Mouse (Mus musculus) testis, adult 2 months (tissue): ENCODE data around the gene Tbc1d10a. TPM values are rescaled to one million over a fixed set of nuclear protein-coding genes. Genes with fewer than 3 reads are reported as not detected.

Source experiments
- H3K27ac ChIP-seq: fragments of 200-500 bp; 2 replicates; pipeline ENCODE4 v1.5.1; 2012; ENCODE audit warnings: low read depth, low read length; ENCODE audit not compliant: control insufficient read depth, insufficient read depth
- H3K27me3 ChIP-seq: fragments of 200-500 bp; 2 replicates; pipeline ENCODE4 v1.6.1; 2012; ENCODE audit warnings: mild to moderate bottlenecking, low read length, moderate library complexity; ENCODE audit not compliant: control insufficient read depth, insufficient read depth
- H3K36me3 ChIP-seq: fragments of 200-500 bp; 2 replicates; pipeline ENCODE4 v1.6.1; 2012; ENCODE audit warnings: mild to moderate bottlenecking, low read length; ENCODE audit not compliant: control insufficient read depth, insufficient read depth
- H3K4me1 ChIP-seq: fragments of 200-500 bp; 2 replicates; pipeline ENCODE4 v1.6.1; 2012; ENCODE audit warnings: low read length; ENCODE audit not compliant: control insufficient read depth, insufficient read depth
- H3K4me3 ChIP-seq: fragments of 200-500 bp; 2 replicates; pipeline ENCODE4 v1.5.1; 2012; ENCODE audit warnings: low read depth, mild to moderate bottlenecking, low read length, moderate library complexity, mixed read lengths; ENCODE audit not compliant: control insufficient read depth
- CTCF ChIP-seq: fragments of 200-500 bp; IDR thresholded peaks from 2 replicates; pipeline ENCODE4 v1.5.1; 2012; ENCODE audit warnings: low read depth, mild to moderate bottlenecking, inconsistent platforms, low read length, moderate library complexity; ENCODE audit not compliant: control insufficient read depth, insufficient read depth, insufficient replicate concordance
- POLR2A ChIP-seq: fragments of 200-500 bp; IDR thresholded peaks from 2 replicates; pipeline ENCODE4 v1.6.1; 2012; ENCODE audit warnings: low read depth, mild to moderate bottlenecking, inconsistent platforms, low read length, moderate library complexity; ENCODE audit not compliant: control insufficient read depth
- polyA plus RNA-seq: library from polyadenylated mRNA; depleted of rRNA; stranded (reverse); fragments of >200 nt; gene quantifications from 2 replicates; pipeline ENCODE4 v1.2.3, GENCODE M21; 2012

Gene Tbc1d10a
- polyA plus RNA-seq, 1 experiment: 40.6 TPM

DNA sequence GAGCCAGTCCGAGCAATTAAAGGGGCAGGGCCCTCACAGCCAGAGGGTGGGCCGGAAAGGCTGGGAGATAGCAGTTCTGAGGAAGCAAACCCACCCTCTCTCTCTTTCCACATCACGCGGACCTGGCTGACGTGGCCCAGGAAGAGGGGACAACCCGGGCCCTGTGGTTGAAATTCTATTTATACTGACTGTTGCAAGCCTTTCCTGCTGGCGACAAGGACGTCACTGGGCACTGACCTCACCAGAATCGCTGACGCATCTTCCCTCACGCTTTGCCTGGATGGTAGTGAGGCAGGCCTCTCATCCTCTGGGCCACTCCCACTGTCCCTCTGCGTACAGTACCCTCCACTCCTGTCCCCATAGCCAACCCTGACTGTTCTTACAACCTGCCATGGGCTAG lies 46.1 kb downstream of the Tbc1d10a start:
- TF ChIP-seq CTCF (no peak), POLR2A (no peak)

DNA sequence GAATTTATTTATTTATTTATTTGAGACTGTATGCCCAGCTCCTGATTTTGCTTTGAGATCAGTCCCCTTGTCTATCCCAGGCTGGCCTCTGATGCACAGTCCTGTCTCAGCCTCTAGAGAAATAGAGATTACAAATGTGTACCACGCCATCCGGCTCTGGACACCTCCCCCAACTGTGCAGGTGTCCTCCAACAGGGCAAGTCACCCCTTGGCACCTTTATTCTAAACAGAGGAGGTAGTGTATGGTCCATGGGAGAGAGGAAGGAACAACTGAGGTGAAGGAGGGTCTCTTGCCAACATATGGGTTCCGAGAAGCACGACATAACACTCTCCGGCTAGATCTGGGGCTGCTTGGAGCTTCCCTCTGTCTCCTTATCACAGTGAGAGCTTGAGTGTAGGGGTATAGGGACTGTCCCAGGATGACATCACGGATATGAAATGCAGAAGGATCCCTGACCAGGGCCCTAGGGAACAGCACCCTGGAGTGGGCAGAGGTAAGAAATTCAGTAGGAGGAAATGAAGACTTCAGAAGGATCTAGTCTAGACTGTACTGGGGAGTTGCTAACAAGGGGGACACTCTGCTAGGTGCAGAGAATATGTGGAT lies 48.6 kb downstream of the Tbc1d10a start:
- TF ChIP-seq CTCF: no peak
- TF ChIP-seq POLR2A: no peak
- no peak overlapping the region for H3K27ac ChIP-seq
- H3K4me3 ChIP-seq: no peak overlapping the region
- H3K4me1 ChIP-seq: peaks cover 6% of the 10 kb centered on the region
- H3K27me3 ChIP-seq: no peaks in the 10 kb centered on the region
- no peaks in the 10 kb centered on the region for H3K36me3 ChIP-seq

More for the DNA sequence above, 46.1 kb downstream of the Tbc1d10a start:
- Histone ChIP-seq H3K27ac (no peak overlapping the region), H3K4me1 (peaks cover 8% of the 10 kb centered on the region), H3K27me3 (no peaks in the 10 kb centered on the region), H3K4me3 (no peak overlapping the region), H3K36me3 (no peaks in the 10 kb centered on the region)

DNA sequence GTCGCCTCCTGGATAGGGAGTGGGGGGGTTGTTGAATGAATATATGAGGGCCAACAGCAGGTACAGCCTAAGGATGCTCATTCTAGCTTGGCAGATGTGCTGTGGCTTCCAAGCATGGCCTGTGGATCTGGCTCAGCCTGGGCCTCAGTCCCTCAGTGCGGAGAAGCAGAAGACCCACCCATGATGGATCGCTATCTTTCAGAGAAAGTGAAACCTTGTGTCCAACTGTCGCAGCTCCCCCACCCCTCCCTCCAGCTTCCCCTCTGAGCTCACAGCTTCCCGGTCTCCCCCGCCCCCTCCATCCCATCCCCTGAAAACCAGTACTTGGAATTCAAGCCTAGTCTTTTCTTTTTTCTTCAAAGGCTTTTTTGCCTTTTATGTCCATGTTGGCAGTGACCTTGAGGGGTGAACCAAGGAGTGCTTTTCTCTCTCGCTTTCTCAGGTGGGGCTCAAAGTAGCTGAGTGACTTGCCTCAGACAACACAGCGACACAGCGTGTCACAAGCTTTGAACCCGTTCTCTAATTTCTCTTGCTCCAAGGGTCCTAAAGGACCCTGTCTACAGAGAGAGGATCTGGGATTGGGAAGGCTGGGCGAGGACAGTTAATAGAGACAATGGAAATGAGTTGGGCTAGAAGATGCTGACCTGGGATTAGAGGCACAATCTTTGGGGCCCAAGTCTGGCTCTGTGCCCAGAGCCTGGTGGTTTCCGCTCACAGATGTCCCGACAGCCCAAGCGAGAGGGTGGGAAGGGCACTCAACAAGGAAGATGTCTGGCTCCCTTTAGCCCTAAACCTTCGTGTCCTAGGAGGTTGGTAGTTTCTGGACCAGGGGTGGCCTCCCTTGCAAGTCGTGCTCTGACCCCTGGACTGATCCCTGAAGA lies 49.3 kb downstream of the Tbc1d10a start, which contains the start of gene Osm:
Gene Osm (plus strand): TSS at position 756 of the 881 bp plus-strand sequence.
- no peaks in the 10 kb centered on the region for H3K27me3 ChIP-seq
- no peaks in the 10 kb centered on the region for H3K36me3 ChIP-seq
- TF ChIP-seq POLR2A (no peak), CTCF (no peak)
- H3K4me1 ChIP-seq: peaks cover 6% of the 10 kb centered on the region
- H3K4me3 ChIP-seq: no peak within 1 kb of the TSS; the same call in 1 of the 2 replicates
- no peak within 1 kb of the TSS for H3K27ac ChIP-seq

DNA sequence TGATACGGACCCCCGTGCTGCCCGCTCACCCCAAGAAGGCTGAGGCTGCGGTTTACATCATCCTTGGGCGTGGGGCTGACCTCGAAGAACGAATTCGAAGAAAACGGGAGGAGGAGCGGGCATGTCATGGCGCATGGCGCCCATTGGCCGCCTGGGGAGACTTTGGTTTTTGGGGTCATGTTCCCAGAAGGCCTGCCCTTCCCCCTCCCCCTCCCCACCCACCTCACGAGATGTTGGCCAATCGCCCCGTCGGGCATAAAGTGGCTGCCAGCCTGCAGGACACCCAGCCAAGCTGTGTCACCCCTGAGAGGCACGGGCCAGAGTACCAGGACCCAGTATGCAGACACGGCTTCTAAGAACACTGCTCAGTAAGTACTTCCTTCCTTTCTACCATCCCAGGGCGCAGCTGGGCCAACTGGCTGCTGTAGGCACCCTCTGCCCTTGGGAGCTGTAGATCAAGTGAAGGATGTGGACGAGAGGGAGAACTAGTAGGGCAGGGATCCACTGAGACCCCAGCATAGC lies 50.0 kb downstream of the Tbc1d10a start:
- Histone ChIP-seq H3K27ac (no peak overlapping the region), H3K4me1 (peaks cover 6% of the 10 kb centered on the region), H3K27me3 (no peaks in the 10 kb centered on the region), H3K4me3 (no peak overlapping the region; the same call in 1 of the 2 replicates), H3K36me3 (no peaks in the 10 kb centered on the region)
- TF ChIP-seq CTCF: no peak
- TF ChIP-seq POLR2A: no peak

DNA sequence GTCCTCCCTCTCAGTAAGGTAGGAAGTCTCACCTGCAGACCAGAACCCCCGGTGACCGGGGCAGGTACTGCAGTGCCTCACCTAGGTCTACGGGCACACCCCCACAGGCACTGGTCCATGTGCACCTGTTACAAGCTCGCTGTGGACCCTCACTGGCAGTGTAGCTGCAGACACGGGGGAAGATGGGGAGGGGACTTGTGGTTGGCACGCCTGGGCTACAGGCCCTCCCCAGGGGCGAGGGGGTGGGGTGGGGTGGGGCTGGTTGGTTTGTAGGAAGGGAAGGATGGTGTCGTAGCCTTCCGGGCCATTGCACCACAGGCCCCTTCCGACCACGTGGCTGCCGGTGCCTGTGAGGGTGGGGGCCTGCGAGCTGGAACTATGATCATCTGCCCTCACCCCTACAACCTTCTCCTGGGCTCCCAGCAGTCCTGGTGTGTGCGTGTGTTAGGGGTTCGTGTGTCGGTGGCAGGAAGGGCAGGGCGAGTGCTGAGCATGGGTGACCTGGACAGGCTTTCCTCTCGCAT lies 50.9 kb downstream of the Tbc1d10a start:
- Histone ChIP-seq H3K27ac (no peak overlapping the region), H3K4me1 (peaks cover 6% of the 10 kb centered on the region), H3K4me3 (no peak overlapping the region), H3K27me3 (no peaks in the 10 kb centered on the region), H3K36me3 (no peaks in the 10 kb centered on the region)
- TF ChIP-seq POLR2A: no peak
- no peak for TF ChIP-seq CTCF

DNA sequence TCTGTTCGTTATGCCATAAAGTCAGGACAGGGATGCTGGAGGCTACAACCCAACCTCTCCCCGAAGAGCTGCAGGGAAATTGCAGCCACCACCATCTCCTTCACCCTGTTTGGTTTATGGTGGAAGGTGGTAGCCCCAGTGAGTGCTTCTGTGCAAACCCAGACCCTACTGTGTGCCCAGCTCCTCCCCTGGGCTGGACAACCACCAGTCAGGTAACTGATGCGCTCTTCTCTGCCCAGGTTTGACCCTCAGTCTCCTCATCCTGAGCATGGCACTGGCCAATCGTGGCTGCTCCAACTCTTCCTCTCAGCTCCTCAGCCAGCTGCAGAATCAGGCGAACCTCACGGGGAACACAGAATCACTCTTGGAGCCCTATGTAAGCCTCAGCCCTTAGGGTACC lies 51.6 kb downstream of the Tbc1d10a start:
- Histone ChIP-seq H3K27ac (no peak overlapping the region), H3K27me3 (no peaks in the 10 kb centered on the region), H3K36me3 (no peaks in the 10 kb centered on the region), H3K4me3 (no peak overlapping the region), H3K4me1 (peaks cover 6% of the 10 kb centered on the region)
- TF ChIP-seq POLR2A: no peak
- TF ChIP-seq CTCF: no peak

DNA sequence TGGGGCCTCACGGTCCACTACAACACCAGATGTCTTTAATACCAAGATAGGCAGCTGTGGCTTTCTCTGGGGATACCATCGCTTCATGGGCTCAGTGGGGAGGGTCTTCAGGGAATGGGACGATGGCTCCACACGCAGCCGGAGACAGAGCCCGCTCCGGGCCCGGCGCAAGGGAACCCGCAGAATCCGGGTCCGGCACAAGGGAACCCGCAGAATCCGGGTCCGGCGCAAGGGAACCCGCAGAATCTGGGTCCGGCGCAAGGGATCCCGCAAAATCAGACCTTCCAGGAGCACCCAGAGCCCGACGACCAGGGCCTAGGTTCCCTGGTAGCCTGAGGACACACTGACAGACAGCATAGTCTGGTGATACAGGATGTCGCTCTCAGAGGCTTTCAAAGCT lies 53.1 kb downstream of the Tbc1d10a start:
- H3K4me1 ChIP-seq: peaks cover 6% of the 10 kb centered on the region
- TF ChIP-seq CTCF: no peak
- TF ChIP-seq POLR2A: no peak
- H3K27ac ChIP-seq: no peak overlapping the region
- no peak overlapping the region for H3K4me3 ChIP-seq
- no peaks in the 10 kb centered on the region for H3K27me3 ChIP-seq
- no peaks in the 10 kb centered on the region for H3K36me3 ChIP-seq
